Mouse (Mus musculus) hematopoietic multipotent progenitor cell, adult 10-12 weeks (in vitro differentiated cells): ENCODE measurements around the gene Slc31a2. TPM values are rescaled to one million over a fixed set of nuclear protein-coding genes. Genes with fewer than 3 reads are reported as not detected.

Experiments used
- polyA plus RNA-seq: library from polyadenylated mRNA; stranded (reverse); fragments of >175 nt; gene quantifications from 2 replicates; pipeline ENCODE4 v1.2.3, GENCODE M21; 2012; ENCODE audit warnings: low replicate concordance

Gene Slc31a2
- polyA plus RNA-seq = 1.5 and 1.8 TPM in 2 replicates

DNA sequence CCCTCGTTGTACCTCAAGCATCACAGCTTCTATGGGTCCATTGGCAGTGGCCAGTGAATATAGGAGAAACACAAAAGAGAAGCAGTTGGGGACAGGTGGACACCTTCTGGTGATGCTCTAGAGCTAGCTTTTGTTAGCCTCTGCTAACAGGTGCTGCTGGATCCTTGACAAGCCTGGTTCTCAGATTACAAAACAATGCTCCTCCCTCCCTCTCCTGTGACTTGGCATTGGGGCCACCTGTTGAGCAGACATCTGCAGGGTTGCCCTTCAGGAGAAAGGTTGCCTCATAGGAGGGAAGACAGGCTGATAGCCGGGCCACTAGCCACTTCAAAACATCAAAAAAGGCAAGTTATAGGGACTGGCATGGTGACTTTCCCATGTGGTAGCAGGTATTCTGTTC is at the start of gene Slc31a2:
Gene Slc31a2 (plus strand): TSS at position 287 of the 400 bp plus-strand sequence.

DNA sequence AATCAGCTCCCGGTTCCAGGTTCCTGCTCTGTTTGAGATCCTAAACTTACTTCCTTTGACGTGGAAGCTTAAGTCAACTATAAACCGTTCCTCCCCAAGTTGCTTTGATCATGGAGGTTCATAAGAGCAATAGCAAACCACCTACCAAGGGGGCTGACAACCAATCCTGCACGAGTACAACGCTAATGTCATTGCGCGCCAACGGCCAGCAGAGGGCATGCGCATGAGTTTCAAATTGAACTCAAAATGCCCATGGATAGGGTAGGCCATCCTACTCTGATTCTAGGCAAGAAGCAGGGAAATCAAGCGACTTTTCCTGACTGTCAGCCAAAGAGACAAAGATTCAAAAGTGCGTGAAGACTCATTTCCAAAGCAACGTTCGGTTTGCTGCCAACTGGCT is 31.6 kb upstream of the Slc31a2 start, which contains the start of gene Zfp37:
Gene Zfp37 (minus strand): TSS at position 279 of the 400 bp plus-strand sequence.

Other genes with a start within 250 kb of the Slc31a2 start
- not detected in 2 replicates for gene Mup20, start 208.4 kb upstream of the Slc31a2 start, polyA plus RNA-seq
- not detected in 2 replicates for gene Mup3, start 175.2 kb upstream of the Slc31a2 start, polyA plus RNA-seq
- gene Mup21, start 111.7 kb upstream of the Slc31a2 start, polyA plus RNA-seq = not detected in 2 replicates
- gene Zfp37, start 31.5 kb upstream of the Slc31a2 start, polyA plus RNA-seq = not detected in 2 replicates
- gene Fkbp15, start 98.0 kb downstream of the Slc31a2 start, polyA plus RNA-seq = 27.5 and 38.7 TPM in 2 replicates
- gene Slc31a1, start 98.2 kb downstream of the Slc31a2 start, polyA plus RNA-seq = 0.66 and 1.5 TPM in 2 replicates
- gene Cdc26, start 146.1 kb downstream of the Slc31a2 start, polyA plus RNA-seq = 3.3 and 25.3 TPM in 2 replicates
- 2.5 TPM in 2 replicates for gene Prpf4, start 146.2 kb downstream of the Slc31a2 start, polyA plus RNA-seq
- 0.56 TPM in 1 of 2 replicates, not detected in the other for gene Rnf183, start 172.7 kb downstream of the Slc31a2 start, polyA plus RNA-seq
- 0.48 TPM in 1 of 2 replicates, not detected in the other for gene Wdr31, start 208.3 kb downstream of the Slc31a2 start, polyA plus RNA-seq
- 1.7 and 4.5 TPM in 2 replicates for gene Bspry, start 217.5 kb downstream of the Slc31a2 start, polyA plus RNA-seq
- 0.45 and 2.9 TPM in 2 replicates for gene Hdhd3, start 240.9 kb downstream of the Slc31a2 start, polyA plus RNA-seq